Mouse (Mus musculus): ENCODE measurements around the gene Nos3. TPM values are rescaled to one million over a fixed set of nuclear protein-coding genes. Genes with fewer than 3 reads are reported as not detected.

Gene Nos3
- total RNA-seq, 4 experiments from 2014 or later, result 5.8 to 8.0 (median 6.9) TPM

DNA sequence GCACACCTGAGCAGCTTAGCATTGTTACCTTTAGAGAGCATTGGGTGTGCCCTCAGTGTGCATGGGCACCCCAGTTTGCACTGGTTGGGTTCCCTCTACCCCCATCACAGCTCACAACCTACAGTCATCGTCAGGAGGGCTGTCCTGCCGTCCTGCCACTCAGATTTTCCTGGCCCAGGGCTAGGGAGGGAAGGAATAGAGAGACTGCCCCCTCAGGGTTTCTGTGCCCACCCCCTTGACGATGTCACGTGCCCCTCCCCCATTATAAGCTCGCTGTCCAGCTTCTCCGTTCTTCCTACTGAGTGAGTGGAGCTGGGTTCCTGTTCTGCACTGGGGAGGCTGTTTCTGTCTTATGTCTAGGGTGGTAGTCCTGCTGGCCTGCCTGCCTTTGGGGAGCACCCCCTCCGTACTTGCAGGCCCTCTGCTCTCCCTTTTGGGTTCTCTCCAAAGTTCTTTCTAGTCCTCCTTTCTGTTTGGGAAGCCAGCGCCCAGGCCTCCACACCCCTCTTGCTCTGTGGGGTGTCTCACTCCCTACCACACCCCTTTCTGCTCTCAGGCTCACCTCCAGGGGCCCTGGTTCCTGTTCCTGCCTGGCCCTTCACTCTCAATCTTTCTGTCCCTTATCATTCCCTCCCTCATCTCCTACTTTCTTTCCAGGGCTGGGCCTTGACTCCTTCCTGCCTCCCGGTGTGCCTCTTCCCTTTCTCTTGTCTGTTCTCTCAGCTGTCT is 62.1 kb downstream of the Nos3 start:
- DNase-seq (ENCODE audit: low spot score in 2 of 2), result peak in 1 of 2 experiments; percentile 20

DNA sequence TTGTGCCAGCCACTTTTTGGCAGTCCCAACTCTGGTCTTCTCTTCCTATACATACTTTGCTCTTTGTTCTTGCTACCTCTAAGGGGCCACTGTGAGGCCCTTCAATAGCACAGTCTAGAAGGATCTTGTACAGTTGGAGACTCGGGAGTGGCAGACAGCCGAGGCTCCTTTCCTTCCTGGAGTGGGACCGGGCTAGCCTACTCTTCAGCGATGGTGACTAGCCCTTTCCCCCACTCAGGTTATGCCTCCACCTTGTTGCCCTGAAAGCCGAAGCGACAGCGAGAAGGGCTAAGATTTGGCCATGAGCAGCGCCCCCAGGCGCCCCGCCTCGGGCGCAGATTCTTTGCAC is 62.6 kb downstream of the Nos3 start:
- DNase-seq (ENCODE audit: low spot score in 2 of 2), result peak in 1 of 2 experiments; percentile 9

DNA sequence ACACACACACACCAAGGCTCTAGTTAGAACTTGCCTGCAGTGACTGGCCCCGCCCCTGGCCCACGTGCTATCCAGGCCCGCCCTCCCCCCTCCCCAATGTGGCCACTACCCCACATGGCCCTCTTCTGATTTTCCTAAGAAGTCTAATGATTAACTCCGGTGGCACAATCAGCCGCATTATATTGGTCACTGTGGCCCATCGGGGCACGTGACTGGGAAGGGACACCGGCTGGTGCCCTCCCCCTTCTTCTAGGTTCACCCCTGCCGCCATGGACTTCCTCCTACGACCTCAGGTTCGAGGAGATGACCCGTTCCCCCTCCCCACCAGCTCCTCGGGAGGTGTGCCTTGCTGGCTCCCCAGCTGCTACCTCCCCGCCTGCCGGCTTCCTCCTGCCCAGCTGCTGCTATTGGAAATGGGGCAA is 63.4 kb downstream of the Nos3 start:
- peak in 1 of 2 experiments; percentile 18 for DNase-seq (ENCODE audit: low spot score in 2 of 2)

DNA sequence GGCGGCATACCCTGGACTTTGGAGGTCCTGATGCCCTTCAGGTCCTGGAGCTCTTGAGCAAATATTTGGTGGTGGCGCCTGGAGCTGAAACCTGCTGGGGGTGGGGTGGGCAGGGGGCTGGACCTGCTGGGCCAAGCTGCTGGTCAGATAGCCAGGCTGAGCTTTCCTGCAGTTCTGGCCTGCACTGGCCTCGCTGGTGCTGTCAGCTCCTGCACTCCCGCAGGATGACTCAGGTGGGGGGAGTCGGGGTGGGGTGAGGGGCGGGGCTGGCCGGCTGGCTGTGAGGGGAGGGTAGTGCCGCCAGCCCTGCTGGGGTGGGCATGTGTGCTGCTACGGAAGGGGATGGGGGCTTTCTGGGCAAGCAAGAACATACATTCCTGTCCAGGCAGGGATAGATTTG is 64.0 kb downstream of the Nos3 start:
- no peak for DNase-seq (ENCODE audit: low spot score in 2 of 2)

DNA sequence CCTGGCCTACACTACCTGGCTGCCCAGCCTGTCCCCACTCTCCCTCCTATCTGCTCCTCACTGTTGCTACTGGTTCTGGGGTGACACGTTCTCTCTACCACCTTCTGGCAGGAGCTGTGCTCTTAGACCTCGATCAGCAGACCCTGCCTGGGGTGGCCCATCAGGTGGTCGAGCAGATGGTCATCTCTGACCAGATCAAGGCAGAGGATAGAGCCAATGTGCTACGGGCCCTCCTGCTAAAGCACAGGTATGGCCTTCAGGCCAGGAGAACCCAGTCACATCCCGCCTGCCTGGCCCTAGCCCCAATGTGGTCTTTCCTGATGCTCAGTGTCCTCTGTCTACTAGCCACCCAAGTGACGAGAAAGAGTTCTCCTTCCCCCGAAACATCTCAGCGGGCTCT is 69.4 kb downstream of the Nos3 start:
- no peak for DNase-seq (ENCODE audit: low spot score in 2 of 2)

Other genes with a start within 250 kb of the Nos3 start
- 10 to 100 TPM; 11.0 to 12.9 (median 12.4) TPM for gene Nupl2, start 199.8 kb upstream of the Nos3 start, total RNA-seq (2022)
- gene Kcnh2, start 13.2 kb upstream of the Nos3 start, total RNA-seq (2022), result 10 to 100 TPM; 33.4 to 38.9 (median 37.6) TPM
- 1 to 10 TPM; 4.7 to 5.8 (median 5.1) TPM for gene Atg9b, start 27.3 kb downstream of the Nos3 start, total RNA-seq (2022)
- 10 to 100 TPM; 54.5 to 65.4 (median 58.7) TPM for gene Abcb8, start 28.9 kb downstream of the Nos3 start, total RNA-seq (2022)
- gene Asic3, start 48.6 kb downstream of the Nos3 start, total RNA-seq (2022), result 1 to 10 TPM in 1 of 4 experiments, under 1 TPM in 3; 0.16 to 1.1 (median 0.34) TPM
- 100 to 1,000 TPM; 121 to 136 (median 129) TPM for gene Cdk5, start 58.7 kb downstream of the Nos3 start, total RNA-seq (2022)
- 10 to 100 TPM; 31.0 to 52.6 (median 39.2) TPM for gene Slc4a2, start 59.0 kb downstream of the Nos3 start, total RNA-seq (2022)
- 100 to 1,000 TPM; 128 to 142 (median 135) TPM for gene Fastk, start 80.5 kb downstream of the Nos3 start, total RNA-seq (2022)
- 10 to 100 TPM; 24.2 to 30.3 (median 27.3) TPM for gene Tmub1, start 83.0 kb downstream of the Nos3 start, total RNA-seq (2022)
- 100 to 1,000 TPM; 521 to 543 (median 525) TPM for gene Agap3, start 87.4 kb downstream of the Nos3 start, total RNA-seq (2022)
- 1 to 10 TPM in 3 of 4 experiments, under 1 TPM in 1; 0.65 to 1.4 (median 1.2) TPM for gene Gbx1, start 162.4 kb downstream of the Nos3 start, total RNA-seq (2022)
- gene Asb10, start 176.2 kb downstream of the Nos3 start, total RNA-seq (2022), result 1 to 10 TPM in 2 of 4 experiments, under 1 TPM in 2; 0.65 to 4.1 (median 2.1) TPM
- gene 4931409K22Rik, start 192.0 kb downstream of the Nos3 start, total RNA-seq (2022), result under 1 TPM in 2 of 4 experiments, not detected in 2; 0.11 to 0.16 TPM
- 10 to 100 TPM; 80.5 to 93.3 (median 83.7) TPM for gene Abcf2, start 212.7 kb downstream of the Nos3 start, total RNA-seq (2022)
- 10 to 100 TPM; 63.7 to 82.2 (median 70.9) TPM for gene Chpf2, start 221.9 kb downstream of the Nos3 start, total RNA-seq (2022)

All from left cerebral cortex, adult 8-10 months (tissue).